Mouse (Mus musculus): ENCODE measurements around the gene Selenok. TPM values are rescaled to one million over a fixed set of nuclear protein-coding genes. Genes with fewer than 3 reads are reported as not detected.

The Selenok gene
- polyA plus RNA-seq, 1 experiment from 2014 or later = 299 TPM

DNA sequence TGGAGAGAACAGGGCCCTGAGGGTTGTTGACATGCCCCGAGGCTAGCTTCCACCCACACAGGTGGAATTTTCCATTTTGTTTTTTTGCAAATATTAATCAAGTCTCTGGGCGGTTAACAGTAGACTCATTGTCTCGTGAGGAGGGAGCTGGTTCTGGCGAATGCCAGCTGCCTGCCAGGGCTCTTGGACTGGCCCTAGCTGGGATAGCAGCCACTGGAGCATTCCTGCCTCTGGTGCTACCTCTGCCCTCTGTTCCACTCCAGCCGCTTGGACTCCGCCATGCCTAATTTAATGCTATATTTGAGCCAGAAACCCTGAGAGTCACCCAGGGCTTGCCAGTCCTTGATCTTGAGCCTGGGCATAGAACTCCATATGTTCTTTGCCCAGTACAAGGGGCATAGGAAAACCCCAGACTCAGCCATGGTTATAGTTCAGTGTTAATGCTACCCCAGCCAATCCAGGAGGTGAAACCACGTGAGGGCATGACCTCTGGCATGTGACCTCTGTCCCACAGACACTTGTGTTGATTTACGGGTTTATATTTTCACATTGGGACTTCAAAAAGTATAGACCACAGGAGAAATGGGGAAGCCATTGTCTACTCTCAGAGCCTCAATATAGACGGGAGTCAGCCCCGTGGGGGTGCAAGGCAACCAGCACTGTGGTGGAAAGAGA, 43.9 kb downstream of the Selenok start:
- Histone ChIP-seq H3K79me2 (ENCODE audit: inconsistent target) (no peaks in the 10 kb centered on the region), H3K27ac (no peak overlapping the region), H3K4me3 (ENCODE audit: inconsistent target) (no peak overlapping the region), H3K36me3 (ENCODE audit: inconsistent target) (no peaks in the 10 kb centered on the region)
- 87% methylated on average over 10 of the region's 10 CpGs for WGBS (ENCODE audit: missing documents)

- H3K27ac ChIP-seq = no peak overlapping the region
Measured at GRCm38 (mm10) chr14:30014487-30014886, 46.4 kb downstream of the Selenok start.

GRCm38 (mm10) chr14:30015008-30015407, 46.9 kb downstream of the Selenok start:
- Histone ChIP-seq H3K36me3 (ENCODE audit: inconsistent target) (no peaks in the 10 kb centered on the region), H3K79me2 (ENCODE audit: inconsistent target) (no peaks in the 10 kb centered on the region), H3K27ac (no peak overlapping the region), H3K4me3 (ENCODE audit: inconsistent target) (no peak overlapping the region)
- 60% methylated on average over 1 of the region's 1 CpGs for WGBS (ENCODE audit: missing documents)

More at GRCm38 (mm10) chr14:30014487-30014886, 46.4 kb downstream of the Selenok start:
- Histone ChIP-seq H3K79me2 (ENCODE audit: inconsistent target) (no peaks in the 10 kb centered on the region), H3K36me3 (ENCODE audit: inconsistent target) (no peaks in the 10 kb centered on the region), H3K4me3 (ENCODE audit: inconsistent target) (no peak overlapping the region)
- 18% methylated on average over 10 of the region's 10 CpGs for WGBS (ENCODE audit: missing documents)

- 50% methylated on average over 5 of the region's 5 CpGs for WGBS (ENCODE audit: missing documents)
- H3K27ac ChIP-seq = no peak overlapping the region
Measured at GRCm38 (mm10) chr14:30016666-30017065, 48.6 kb downstream of the Selenok start.

DNA sequence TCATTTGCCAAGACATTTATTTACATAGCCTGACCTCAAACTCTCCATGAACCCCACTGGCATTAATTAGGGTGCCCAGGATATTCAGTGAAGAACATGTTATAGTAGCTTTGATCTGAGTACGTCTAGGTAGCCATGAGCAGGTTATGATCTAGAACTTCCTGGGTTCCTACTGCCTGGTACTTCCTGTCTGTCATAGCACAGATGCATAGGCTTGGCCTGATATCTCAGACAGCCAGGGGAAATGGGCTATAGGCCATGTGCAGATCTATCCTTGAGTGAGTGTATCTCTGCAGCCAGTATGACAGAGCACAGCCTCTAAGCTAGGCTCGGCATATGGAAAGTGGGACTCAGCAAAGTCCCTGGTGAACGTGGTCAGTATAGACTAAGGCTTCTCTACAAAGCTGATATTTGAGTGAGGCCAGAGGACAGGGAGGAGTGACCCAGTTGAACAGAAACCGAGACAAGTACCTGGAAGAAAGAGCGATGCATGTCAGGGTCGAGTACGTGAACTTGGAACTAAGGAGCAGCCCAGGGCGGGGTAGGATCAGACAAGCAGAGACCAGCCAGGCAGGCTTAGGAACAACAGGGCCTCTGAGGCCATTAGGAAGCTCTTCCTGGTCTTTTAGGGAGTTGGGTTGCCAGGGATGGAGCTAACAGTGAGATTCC, 49.8 kb downstream of the Selenok start:
- Histone ChIP-seq H3K27ac (no peak overlapping the region), H3K4me3 (ENCODE audit: inconsistent target) (no peak overlapping the region), H3K36me3 (ENCODE audit: inconsistent target) (no peaks in the 10 kb centered on the region), H3K79me2 (ENCODE audit: inconsistent target) (no peaks in the 10 kb centered on the region)
- WGBS (ENCODE audit: missing documents) = 90% methylated on average over 8 of the region's 8 CpGs

More at GRCm38 (mm10) chr14:30016666-30017065, 48.6 kb downstream of the Selenok start:
- Histone ChIP-seq H3K4me3 (ENCODE audit: inconsistent target) (no peak overlapping the region), H3K79me2 (ENCODE audit: inconsistent target) (no peaks in the 10 kb centered on the region), H3K36me3 (ENCODE audit: inconsistent target) (no peaks in the 10 kb centered on the region)

GRCm38 (mm10) chr14:30018463-30018801, 50.3 kb downstream of the Selenok start:
- Histone ChIP-seq H3K79me2 (ENCODE audit: inconsistent target) (no peaks in the 10 kb centered on the region), H3K4me3 (ENCODE audit: inconsistent target) (no peak overlapping the region), H3K36me3 (ENCODE audit: inconsistent target) (no peaks in the 10 kb centered on the region), H3K27ac (no peak overlapping the region)
- WGBS (ENCODE audit: missing documents) = 96% methylated on average over 4 of the region's 4 CpGs

- Histone ChIP-seq H3K79me2 (ENCODE audit: inconsistent target) (no peaks in the 10 kb centered on the region), H3K36me3 (ENCODE audit: inconsistent target) (no peaks in the 10 kb centered on the region), H3K4me3 (ENCODE audit: inconsistent target) (no peak overlapping the region), H3K27ac (no peak overlapping the region)
- WGBS (ENCODE audit: missing documents) = 97% methylated on average over 6 of the region's 6 CpGs
Measured at GRCm38 (mm10) chr14:30018846-30019245, 50.7 kb downstream of the Selenok start.

DNA sequence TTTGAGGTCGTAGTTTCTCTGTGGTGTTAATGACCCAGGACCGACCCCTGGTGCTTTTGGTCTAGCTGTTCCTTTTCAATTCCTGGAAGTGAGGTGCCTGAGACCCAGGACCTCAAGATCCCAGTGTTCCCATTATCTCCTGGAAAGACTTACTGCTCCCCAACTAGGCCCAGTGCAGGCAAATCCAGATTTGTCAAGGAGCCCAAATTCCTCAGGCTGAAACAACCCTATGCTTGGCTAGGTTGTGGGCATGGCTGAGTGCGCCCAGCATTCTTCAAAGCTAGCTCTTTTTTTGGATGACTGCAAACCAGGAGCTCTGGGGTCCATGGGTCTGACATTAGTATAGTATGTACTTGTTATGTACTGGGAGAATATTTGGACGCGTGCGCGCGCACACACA, 51.3 kb downstream of the Selenok start:
- 80% methylated on average over 8 of the region's 8 CpGs for WGBS (ENCODE audit: missing documents)
- H3K4me3 ChIP-seq (ENCODE audit: inconsistent target) = no peak overlapping the region
- H3K79me2 ChIP-seq (ENCODE audit: inconsistent target) = no peaks in the 10 kb centered on the region
- no peak overlapping the region for H3K27ac ChIP-seq
- H3K36me3 ChIP-seq (ENCODE audit: inconsistent target) = no peaks in the 10 kb centered on the region

DNA sequence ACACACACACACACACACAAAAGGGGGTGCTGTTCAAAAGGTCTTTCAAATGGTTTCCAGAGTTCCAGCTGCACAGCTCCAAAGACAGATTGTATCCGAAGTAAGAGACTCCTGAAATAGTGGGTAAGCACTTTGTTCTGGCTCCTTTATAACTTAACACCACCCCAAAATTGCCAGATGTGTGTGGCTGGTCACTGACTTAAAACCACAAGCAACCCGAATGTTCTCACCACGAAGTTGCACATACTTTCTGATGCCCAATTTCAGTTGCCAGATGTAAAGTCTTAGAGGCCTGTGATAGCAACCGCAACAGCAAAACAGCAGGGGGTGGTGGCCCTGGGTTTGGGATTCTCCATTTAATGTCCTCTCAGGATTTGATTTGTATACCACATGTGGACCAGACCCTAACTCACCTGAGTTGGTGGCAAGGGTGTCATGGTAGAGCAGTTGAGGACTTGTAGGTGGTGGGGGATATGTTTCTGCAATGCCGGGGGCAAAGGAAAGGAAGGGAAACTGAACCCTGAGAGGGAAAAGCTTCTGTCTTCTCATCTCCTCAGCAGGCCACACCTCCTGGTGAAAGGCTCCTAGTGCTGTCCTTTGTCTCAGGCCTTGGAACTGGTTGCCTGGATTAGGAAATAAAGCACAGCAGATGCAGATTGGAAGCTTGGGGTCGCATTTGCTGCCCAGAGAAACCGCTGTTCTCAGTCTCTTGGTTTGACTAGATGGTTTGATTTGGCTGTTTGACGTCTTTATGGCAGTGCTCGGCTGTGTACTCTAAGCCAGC, 51.9 kb downstream of the Selenok start:
- H3K27ac ChIP-seq = no peak overlapping the region
- no peak overlapping the region for H3K4me3 ChIP-seq (ENCODE audit: inconsistent target)
- H3K36me3 ChIP-seq (ENCODE audit: inconsistent target) = no peaks in the 10 kb centered on the region
- WGBS (ENCODE audit: missing documents) = 33% methylated on average over 9 of the region's 9 CpGs
- H3K79me2 ChIP-seq (ENCODE audit: inconsistent target) = no peaks in the 10 kb centered on the region

GRCm38 (mm10) chr14:30022471-30022870, 54.4 kb downstream of the Selenok start:
- H3K36me3 ChIP-seq (ENCODE audit: inconsistent target) = no peaks in the 10 kb centered on the region
- no peak overlapping the region for H3K27ac ChIP-seq
- H3K79me2 ChIP-seq (ENCODE audit: inconsistent target) = no peaks in the 10 kb centered on the region
- no peak overlapping the region for H3K4me3 ChIP-seq (ENCODE audit: inconsistent target)
- 38% methylated on average over 6 of the region's 6 CpGs for WGBS (ENCODE audit: missing documents)

- WGBS (ENCODE audit: missing documents) = 6% methylated on average over 7 of the region's 7 CpGs
- Histone ChIP-seq H3K36me3 (ENCODE audit: inconsistent target) (no peaks in the 10 kb centered on the region), H3K4me3 (ENCODE audit: inconsistent target) (no peak overlapping the region), H3K79me2 (ENCODE audit: inconsistent target) (no peaks in the 10 kb centered on the region), H3K27ac (0 out of 2 replicates have a peak overlapping the region, but pooled peaks have one; percentile 12)
Measured at GRCm38 (mm10) chr14:30024387-30024786, 56.3 kb downstream of the Selenok start.

Other genes starting within 250 kb of the Selenok start
- gene Cacna2d3, start 246.4 kb upstream of the Selenok start, polyA plus RNA-seq (2018) = not detected in 3 replicates
- gene Actr8, start 10.0 kb downstream of the Selenok start, polyA plus RNA-seq (2018) = 21.1 to 24.8 TPM (median 22.3 TPM) in 3 replicates
- gene Il17rb, start 40.6 kb downstream of the Selenok start, polyA plus RNA-seq (2018) = not detected in 3 replicates
- 0.16 TPM in 1 of 3 replicates, not detected in the others for gene Chdh, start 40.7 kb downstream of the Selenok start, polyA plus RNA-seq (2018)

Measured in macrophage (primary cell).